Mouse (Mus musculus) heart, adult 2 months (tissue): ENCODE data around the gene Hmga1. TPM values are rescaled to one million over a fixed set of nuclear protein-coding genes. Genes with fewer than 3 reads are reported as not detected.
A peak's percentile ranks its signal among the peaks of the same experiment; 100 is the strongest.

ENCODE experiments used
- DNase-seq, 2 experiments: peaks; one replicate each; pipeline ENCODE4 v3.0.0; 2021
- H3K27ac ChIP-seq: fragments of 200-600 bp; 2 replicates; pipeline ENCODE4 v1.8.1; 2022
- H3K27me3 ChIP-seq: fragments of 200-500 bp; 2 replicates; pipeline ENCODE4 v1.6.1; 2012; ENCODE audit warnings: mild to moderate bottlenecking, low read length, inconsistent platforms, mixed read lengths; ENCODE audit not compliant: control insufficient read depth, insufficient read depth
- H3K36me3 ChIP-seq: fragments of 200-500 bp; 2 replicates; pipeline ENCODE4 v1.6.1; 2012; ENCODE audit warnings: low read length, inconsistent platforms; ENCODE audit not compliant: control insufficient read depth, insufficient read depth
- H3K4me1 ChIP-seq: fragments of 200-500 bp; 2 replicates; pipeline ENCODE4 v1.6.1; 2011; ENCODE audit warnings: low read length; ENCODE audit not compliant: control insufficient read depth, insufficient read depth
- H3K4me3 ChIP-seq: fragments of 200-600 bp; 2 replicates; pipeline ENCODE4 v1.8.1; 2022
- H3K79me2 ChIP-seq: fragments of 200-500 bp; replicated peaks from 2 replicates; pipeline ENCODE4 v1.6.1; 2012; ENCODE audit warnings: mild to moderate bottlenecking, inconsistent platforms, low read length, moderate library complexity, mixed read lengths; ENCODE audit not compliant: control insufficient read depth, insufficient read depth
- H3K9ac ChIP-seq: fragments of 200-500 bp; 2 replicates; pipeline ENCODE4 v1.6.1; 2012; ENCODE audit warnings: low read depth, mild to moderate bottlenecking, control low read depth, inconsistent platforms, low read length, mixed read lengths
- CTCF ChIP-seq: fragments of 200-600 bp; IDR thresholded peaks from 2 replicates; pipeline ENCODE4 v1.8.1; 2022; ENCODE audit warnings: antibody characterized with exemption, mild to moderate bottlenecking, moderate library complexity
- EP300 ChIP-seq: fragments of 200-500 bp; IDR thresholded peaks from 2 replicates; pipeline ENCODE4 v1.6.1; 2011; ENCODE audit warnings: low read depth, low read length, control low read depth; ENCODE audit not compliant: insufficient read depth
- POLR2A ChIP-seq: fragments of 200-500 bp; IDR thresholded peaks from 2 replicates; pipeline ENCODE4 v1.6.1; 2011; ENCODE audit warnings: mild to moderate bottlenecking, low read depth, low read length, control low read depth; ENCODE audit not compliant: insufficient read depth
- WGBS: fragments of 180-500 bp; shearing (Covaris S2); methylation state at CpG from one replicate; pipeline ENCODE4 v1.1.7; 2018; 5-methylcytosine and 5-hydroxymethylcytosine counted together
- intact Hi-C: fragments of 180-260 bp; cut with DNase I; formaldehyde crosslinking; loops from one replicate; pipeline ENCODE4 v1.15.1; 2025
- long read RNA-seq: library from polyadenylated mRNA; stranded (forward); transcript quantifications from one replicate; pipeline ENCODE4 v2.0.0, GENCODE M21; 2021
- polyA plus RNA-seq: library from polyadenylated mRNA; depleted of rRNA; stranded (reverse); fragments of >200 nt; gene quantifications from 2 replicates; pipeline ENCODE4 v1.2.3, GENCODE M21; 2012; rRNA removed
- total RNA-seq, 2 experiments: library from RNA; stranded (reverse); gene quantifications; 2 replicates each; pipeline ENCODE4 v1.2.3; 2021

The Hmga1 gene
- 10 to 100 TPM; 47.5 to 48.2 TPM for total RNA-seq
- polyA plus RNA-seq = 73.8 and 78.0 TPM in 2 replicates
- long read RNA-seq, transcript Hmga1-213 (5 exons, 2,001 nt) = minor isoform, 8 of 40 reads
- long read RNA-seq, transcript Hmga1-216 (5 exons, 1,681 nt) = major isoform, 14 of 40 reads
- long read RNA-seq, partial matches to known transcripts = 0 of 40 reads
- long read RNA-seq, other reads (novel, unspliced or antisense) = 6 of 40 reads

DNA sequence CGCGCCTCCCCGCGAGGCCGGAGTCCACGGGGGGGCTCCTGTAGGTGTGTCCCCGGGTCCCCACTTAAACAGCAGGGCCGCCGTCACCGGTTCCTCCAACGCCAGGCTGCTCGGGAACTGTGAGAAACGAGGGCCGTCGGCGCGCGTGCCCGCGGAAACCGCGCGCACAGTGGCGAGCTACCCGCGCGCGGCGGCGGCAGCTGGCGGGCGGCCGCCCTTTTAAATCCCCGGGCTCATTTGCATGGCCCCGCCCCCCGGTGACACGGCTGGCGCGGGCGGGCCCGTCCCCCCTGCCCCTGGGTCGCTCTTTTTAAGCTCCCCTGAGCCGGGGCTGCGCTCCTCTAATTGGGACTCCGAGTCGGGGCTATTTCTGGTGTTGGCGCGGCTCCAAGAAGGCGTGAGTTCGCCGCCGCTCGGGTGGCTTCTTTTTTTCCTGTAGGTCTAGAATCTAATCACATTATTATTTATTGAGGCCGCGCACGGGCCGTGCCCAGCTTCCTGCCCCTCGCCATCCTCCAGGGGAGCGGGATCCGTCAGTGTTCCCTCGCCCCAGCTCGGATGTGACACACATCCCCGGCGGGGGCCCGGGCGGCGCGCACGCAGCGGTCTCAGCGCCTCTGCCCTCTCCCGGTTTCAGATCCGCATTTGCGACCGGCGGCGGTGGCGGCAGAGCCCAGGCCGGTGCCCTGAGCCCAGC is at the start of gene Hmga1:
Hmga1 (plus strand) TSS at position 183 of the 697 bp plus-strand sequence.
- Histone ChIP-seq H3K4me1 (no peaks in the 10 kb centered on the region; the same call in 1 of the 2 replicates), H3K4me3 (peak within 1 kb of the TSS; percentile 67), H3K79me2 (no peaks in the 10 kb centered on the region), H3K27ac (peak within 1 kb of the TSS; percentile 70), H3K36me3 (no peaks in the 10 kb centered on the region), H3K27me3 (no peaks in the 10 kb centered on the region), H3K9ac (peak within 1 kb of the TSS; percentile 84)
- intact Hi-C loops = no loop called here
- under 1% methylated on average over 79 of the region's 79 CpGs for WGBS
- peak; percentile 80 for TF ChIP-seq POLR2A
- TF ChIP-seq CTCF = no peak
- no peak for TF ChIP-seq EP300
- DNase-seq = peak; percentile 91 to 92

DNA sequence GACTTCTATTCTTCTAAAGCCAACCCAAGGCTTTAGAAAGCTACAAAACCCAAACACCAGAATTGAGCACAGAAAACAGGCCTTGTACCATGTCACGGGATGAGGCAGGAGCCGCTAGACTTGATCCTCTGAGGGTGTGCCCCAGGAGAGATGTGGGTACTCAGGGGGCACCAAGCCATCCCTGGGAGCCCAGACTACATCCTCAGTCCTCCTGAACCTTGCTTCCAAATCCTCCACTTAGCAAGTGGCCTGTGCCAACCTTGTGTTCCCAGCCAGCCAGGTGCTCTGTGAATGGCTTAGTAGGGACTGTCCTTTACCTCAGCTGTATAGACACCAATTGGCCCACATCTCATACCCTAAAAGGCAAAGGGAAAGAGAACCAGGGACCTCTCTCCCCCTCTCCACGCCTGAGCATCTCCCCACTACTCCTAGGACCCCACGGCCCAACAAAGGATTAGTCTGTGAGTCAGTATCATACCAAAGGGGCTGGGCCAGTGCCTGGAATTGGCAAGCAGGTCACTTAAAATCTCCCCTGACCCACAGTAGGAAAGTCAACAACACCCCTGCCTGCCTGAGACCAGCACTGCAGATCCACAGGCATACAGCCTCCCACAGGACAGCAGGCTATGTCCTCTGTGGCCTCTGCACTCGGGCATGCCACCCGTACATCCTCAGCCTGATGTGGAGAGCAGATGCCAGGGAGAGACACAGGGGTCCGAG is 49.3 kb upstream of the Hmga1 start:
- no peak for DNase-seq
- H3K79me2 ChIP-seq = no peaks in the 10 kb centered on the region
- no peak overlapping the region for H3K4me3 ChIP-seq
- 70% methylated on average over 7 of the region's 7 CpGs for WGBS
- no peak for TF ChIP-seq CTCF
- no peak for TF ChIP-seq POLR2A
- TF ChIP-seq EP300 = no peak
- intact Hi-C loops = no loop called here
- no peaks in the 10 kb centered on the region for H3K4me1 ChIP-seq
- H3K27me3 ChIP-seq = peaks cover 12% of the 10 kb centered on the region
- H3K9ac ChIP-seq = no peak overlapping the region
- H3K36me3 ChIP-seq = no peaks in the 10 kb centered on the region
- no peak overlapping the region for H3K27ac ChIP-seq

DNA sequence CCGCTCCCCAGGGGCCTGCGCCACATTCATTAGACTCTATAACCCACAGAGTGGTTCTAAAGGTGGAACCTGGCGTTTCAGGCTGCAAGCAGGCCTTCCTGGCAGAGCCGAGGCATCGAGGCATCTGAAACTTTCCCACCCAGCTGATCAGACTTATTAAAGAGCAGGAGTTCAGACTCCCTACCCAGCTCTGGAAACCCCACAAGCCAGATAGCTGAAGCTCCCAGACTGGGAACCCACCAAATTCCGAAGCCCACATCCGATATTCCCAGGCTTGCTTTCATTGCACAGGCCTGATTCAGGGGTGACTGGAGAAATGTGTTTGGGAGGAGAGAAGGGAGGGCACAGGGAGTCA is 48.7 kb upstream of the Hmga1 start:
- no peak for DNase-seq
- TF ChIP-seq POLR2A (no peak), CTCF (no peak), EP300 (no peak)
- no peak overlapping the region for H3K4me3 ChIP-seq
- WGBS = 82% methylated on average over 7 of the region's 7 CpGs
- no peaks in the 10 kb centered on the region for H3K36me3 ChIP-seq
- no peaks in the 10 kb centered on the region for H3K4me1 ChIP-seq
- H3K27ac ChIP-seq = no peak overlapping the region
- H3K27me3 ChIP-seq = peaks cover 15% of the 10 kb centered on the region
- no peak overlapping the region for H3K9ac ChIP-seq
- intact Hi-C loops = no loop called here
- H3K79me2 ChIP-seq = no peaks in the 10 kb centered on the region

DNA sequence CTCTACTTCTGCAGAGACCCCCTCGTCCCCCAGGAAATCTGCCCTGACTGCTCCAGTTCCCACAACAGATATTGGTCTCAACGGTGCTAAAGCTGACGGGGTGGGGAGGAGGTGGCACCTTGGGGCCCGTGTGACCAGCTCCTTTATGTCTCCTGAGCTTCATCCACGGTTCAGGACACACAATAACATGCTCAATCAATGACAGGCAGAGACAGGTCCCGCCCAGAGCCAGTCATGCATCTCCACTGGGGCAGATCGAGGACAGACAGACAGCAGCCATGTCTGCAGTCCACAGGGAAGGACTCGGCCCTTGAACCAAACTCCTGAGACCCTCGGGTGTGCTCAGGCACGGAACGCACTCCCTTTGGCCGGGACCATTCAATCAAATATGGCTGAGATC is 48.3 kb upstream of the Hmga1 start:
- Histone ChIP-seq H3K36me3 (no peaks in the 10 kb centered on the region), H3K9ac (no peak overlapping the region), H3K27me3 (peaks cover 16% of the 10 kb centered on the region), H3K79me2 (no peaks in the 10 kb centered on the region), H3K27ac (no peak overlapping the region), H3K4me1 (no peaks in the 10 kb centered on the region), H3K4me3 (no peak overlapping the region)
- WGBS = 65% methylated on average over 12 of the region's 12 CpGs
- TF ChIP-seq EP300 (no peak), POLR2A (no peak), CTCF (no peak)
- no peak for DNase-seq
- intact Hi-C loops = no loop called here

DNA sequence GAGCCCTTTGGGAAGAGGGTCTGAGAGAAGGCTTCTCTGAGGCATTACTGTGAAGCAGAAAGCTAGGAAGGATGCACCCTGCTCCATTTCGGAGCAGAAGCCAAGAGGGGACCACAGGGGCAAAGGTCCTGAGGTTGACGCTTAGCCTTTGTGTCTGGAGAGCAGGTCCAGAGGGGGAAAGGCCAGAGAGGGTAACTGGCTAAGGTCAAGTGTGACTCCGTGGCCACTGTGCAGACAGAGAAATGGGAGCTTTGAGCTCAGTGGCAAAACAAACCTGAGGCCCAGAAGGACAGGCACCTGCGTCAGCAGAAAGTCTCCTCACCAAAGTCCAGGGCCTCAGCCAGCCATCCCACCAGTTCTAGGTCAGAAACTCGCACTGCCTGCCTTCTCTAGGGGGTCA is 47.8 kb upstream of the Hmga1 start:
- DNase-seq = no peak
- Histone ChIP-seq H3K27me3 (peaks cover 16% of the 10 kb centered on the region), H3K27ac (no peak overlapping the region), H3K9ac (no peak overlapping the region), H3K79me2 (no peaks in the 10 kb centered on the region), H3K4me1 (no peaks in the 10 kb centered on the region), H3K4me3 (no peak overlapping the region), H3K36me3 (no peaks in the 10 kb centered on the region)
- intact Hi-C loops = no loop called here
- WGBS = 63% methylated on average over 5 of the region's 5 CpGs
- TF ChIP-seq POLR2A (no peak), CTCF (no peak), EP300 (no peak)

DNA sequence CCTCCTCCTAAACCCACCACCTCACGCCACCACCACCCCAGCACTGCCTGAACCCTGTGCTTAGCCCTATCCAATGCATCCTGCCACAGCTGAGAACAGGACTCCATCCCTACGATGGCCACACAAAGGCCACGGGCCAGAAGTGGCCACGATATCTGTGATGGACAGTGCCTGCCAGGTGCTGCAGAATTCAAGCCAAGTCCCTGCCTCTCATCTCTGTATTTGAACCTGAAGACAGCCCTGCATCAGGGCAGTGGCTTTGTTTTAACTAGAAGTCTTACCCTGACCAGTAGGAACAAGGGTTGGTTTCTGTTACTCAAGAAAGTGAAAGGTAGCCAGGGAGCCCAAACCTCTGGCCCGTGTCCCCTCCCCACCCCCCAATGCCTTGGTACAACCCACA is 47.2 kb upstream of the Hmga1 start:
- Histone ChIP-seq H3K4me3 (no peak overlapping the region), H3K27ac (no peak overlapping the region), H3K79me2 (no peaks in the 10 kb centered on the region), H3K9ac (no peak overlapping the region), H3K4me1 (no peaks in the 10 kb centered on the region), H3K27me3 (peaks cover 17% of the 10 kb centered on the region), H3K36me3 (no peaks in the 10 kb centered on the region)
- 73% methylated on average over 5 of the region's 5 CpGs for WGBS
- no peak for DNase-seq
- TF ChIP-seq EP300 (no peak), POLR2A (no peak), CTCF (no peak)
- intact Hi-C loops = no loop called here
